9 mouse cellular contexts compared by ENCODE assay signal in the genomic region with DNA sequence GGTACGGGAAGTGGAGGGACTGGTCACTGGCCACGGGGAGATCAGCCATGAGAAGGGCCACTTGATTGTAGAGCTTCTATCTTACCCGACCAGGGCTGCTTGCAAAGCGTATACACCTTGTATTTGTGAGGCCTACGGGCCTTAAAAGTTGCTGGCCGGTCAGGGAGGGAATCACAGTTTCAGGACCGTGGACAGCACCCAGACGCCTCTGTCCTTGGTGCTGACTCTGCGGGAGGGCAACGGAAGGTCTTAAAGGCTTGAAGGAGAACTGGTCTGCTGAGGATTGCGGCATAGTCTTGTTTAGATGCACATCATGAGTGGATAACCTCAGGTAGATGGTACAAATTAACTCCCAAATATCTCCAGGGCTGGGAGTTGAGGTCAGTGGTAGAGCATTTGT. TPM values are rescaled to one million over a fixed set of nuclear protein-coding genes. Genes with fewer than 3 reads are reported as not detected.
DNase-seq lines count a peak whose midpoint lies in the region; TF ChIP-seq lines count a peak whose summit lies in the region.
"Had no signal": no experiment of that assay in that cellular context is flagged by ENCODE, and none has a peak within 500 bp of the region (broad histone marks: within the 10 kb centered on the region; RNA-seq: fewer than 3 reads in every experiment).

No protein-coding gene starts in this region.

- peak; percentile 42 for TF ChIP-seq CTCF in ES-Bruce4 (IDR thresholded peaks at IDR 0.05; ENCODE audit: low read depth, low read length)

- peaks cover 2% of the 10 kb centered on the region for H3K4me1 ChIP-seq in ES-Bruce4 (ENCODE audit: control insufficient read depth, insufficient read depth, low read length)

- H3K4me3 ChIP-seq in ES-Bruce4 (ENCODE audit: low read depth, low read length) = no peak overlapping the region
- H3K4me3 ChIP-seq: limb, embryonic 15.5 days had no signal

- peak; percentile 77; the same call in 1 of the 2 replicates for TF ChIP-seq EP300 in ES-Bruce4 (IDR thresholded peaks at IDR 0.05; ENCODE audit: insufficient read depth, low read depth, low read length)

- no peak overlapping the region for H3K9ac ChIP-seq in ES-Bruce4 (ENCODE audit: low read depth, poor library complexity, severe bottlenecking)
- H3K9ac ChIP-seq: limb, embryonic 15.5 days had no signal

- H3K9me3 ChIP-seq in ES-Bruce4 (replicated peaks; ENCODE audit: control insufficient read depth, insufficient read depth, low read length, poor library complexity, severe bottlenecking) = no peaks in the 10 kb centered on the region
- H3K9me3 ChIP-seq: limb, embryonic 15.5 days had no signal

- H3K36me3 ChIP-seq in ES-Bruce4 (ENCODE audit: control insufficient read depth, insufficient read depth, low read length, poor library complexity, severe bottlenecking) = no peaks in the 10 kb centered on the region
- H3K36me3 ChIP-seq: limb, embryonic 15.5 days had no signal

- H3K27ac ChIP-seq in ES-Bruce4 (ENCODE audit: insufficient read depth, low read length) = no peak overlapping the region
- H3K27ac ChIP-seq: limb, embryonic 15.5 days had no signal

- peak; percentile 77 for DNase-seq in kidney, adult 18-20 months
- DNase-seq in kidney, adult 11 months = no peak
- peak; percentile 69 for DNase-seq in c-Kit-positive CD71-positive TER-119-positive erythroid progenitor cells, embryonic 14.5 days (ENCODE audit: low spot score)
- peak; percentile 86 to 89 for DNase-seq in kidney, postnatal 4 days
- DNase-seq in ovary, postnatal 14 days (ENCODE audit: low spot score) = peak; percentile 87
- no peak for DNase-seq in frontal cortex, postnatal 36 days (ENCODE audit: low spot score in 2 of 2)
- no peak for DNase-seq in cerebellum, adult 11-12 months

- TF ChIP-seq POLR2A in ES-Bruce4 (IDR thresholded peaks at IDR 0.05; ENCODE audit: insufficient read depth, low read length) = no peak

- no peaks in the 10 kb centered on the region for H3K27me3 ChIP-seq in ES-Bruce4 (ENCODE audit: control insufficient read depth, insufficient read depth, low read length, poor library complexity, severe bottlenecking)

RNA-seq across cellular contexts. Expression of a gene that starts 5.2 kb away (rescaled TPM):
- 8.5 TPM in 2 replicates for polyA plus RNA-seq in ES-Bruce4 (2011; ENCODE audit: insufficient read depth, insufficient read length, low read depth, missing spikeins)

RNA-seq across cellular contexts. Expression of a gene that starts 13.0 kb away (rescaled TPM):
- polyA plus RNA-seq in ES-Bruce4 (2011; ENCODE audit: insufficient read depth, insufficient read length, low read depth, missing spikeins) = 0.57 and 1.9 TPM in 2 replicates

RNA-seq across cellular contexts. Expression of a gene that starts 13.5 kb away (rescaled TPM):
- polyA plus RNA-seq in ES-Bruce4 (2011; ENCODE audit: insufficient read depth, insufficient read length, low read depth, missing spikeins) = 5.4 and 5.6 TPM in 2 replicates

RNA-seq across cellular contexts. Expression of a gene that starts 23.0 kb away (rescaled TPM):
- polyA plus RNA-seq in ES-Bruce4 (2011; ENCODE audit: insufficient read depth, insufficient read length, low read depth, missing spikeins) = 19.9 and 21.4 TPM in 2 replicates

RNA-seq across cellular contexts. Expression of a gene that starts 23.1 kb away (rescaled TPM):
- 2.9 and 4.9 TPM in 2 replicates for polyA plus RNA-seq in ES-Bruce4 (2011; ENCODE audit: insufficient read depth, insufficient read length, low read depth, missing spikeins)

Comparison
In these comparisons a context has a peak if more than half of its experiments do, and no peak if none do; other contexts are left out.
1. DNase-seq: peak in kidney, adult 18-20 months (single experiment), c-Kit-positive CD71-positive TER-119-positive erythroid progenitor cells, embryonic 14.5 days (single experiment), kidney, postnatal 4 days (2 of 2) and ovary, postnatal 14 days (single experiment); none in kidney, adult 11 months (single experiment), frontal cortex, postnatal 36 days (0 of 2) and cerebellum, adult 11-12 months (single experiment).